Mouse (Mus musculus): ENCODE measurements around the gene 1700019D03Rik. TPM values are rescaled to one million over a fixed set of nuclear protein-coding genes. Genes with fewer than 3 reads are reported as not detected.
A peak's percentile ranks its signal among the peaks of the same experiment; 100 is the strongest.

The 1700019D03Rik gene
- polyA plus RNA-seq, 1 experiment = 2.1 TPM

- Histone ChIP-seq H3K4me3 (ENCODE audit: low read depth, low read length) (no peak overlapping the region), H3K36me3 (ENCODE audit: control insufficient read depth, insufficient read depth, low read length) (no peaks in the 10 kb centered on the region), H3K27me3 (ENCODE audit: control insufficient read depth, insufficient read depth, low read length) (no peaks in the 10 kb centered on the region), H3K27ac (ENCODE audit: insufficient read depth, low read depth, low read length) (no peak overlapping the region), H3K4me1 (ENCODE audit: control insufficient read depth, insufficient read depth, insufficient read length, low read length) (peaks cover 11% of the 10 kb centered on the region; the same call in 1 of the 2 replicates)
- TF ChIP-seq CTCF (IDR thresholded peaks at IDR 0.05; ENCODE audit: extremely low read depth, insufficient read length, insufficient replicate concordance, low read depth, low read length) = no peak
- TF ChIP-seq POLR2A (IDR thresholded peaks at IDR 0.05; ENCODE audit: low read depth, low read length) = no peak
- 71% methylated on average over 4 of the region's 4 CpGs for WGBS
Measured at GRCm38 (mm10) chr1:52956746-52957145, 63.2 kb downstream of the 1700019D03Rik start.

- H3K27me3 ChIP-seq (ENCODE audit: control insufficient read depth, insufficient read depth, low read length) = no peaks in the 10 kb centered on the region
- no peaks in the 10 kb centered on the region for H3K36me3 ChIP-seq (ENCODE audit: control insufficient read depth, insufficient read depth, low read length)
- H3K4me3 ChIP-seq (ENCODE audit: low read depth, low read length) = no peak overlapping the region
- peaks cover 11% of the 10 kb centered on the region; the same call in 1 of the 2 replicates for H3K4me1 ChIP-seq (ENCODE audit: control insufficient read depth, insufficient read depth, insufficient read length, low read length)
- 23% methylated on average over 6 of the region's 6 CpGs for WGBS
- peak overlapping the region; percentile 39; the same call in 1 of the 2 replicates for H3K27ac ChIP-seq (ENCODE audit: insufficient read depth, low read depth, low read length)
- TF ChIP-seq POLR2A (IDR thresholded peaks at IDR 0.05; ENCODE audit: low read depth, low read length) (no peak), CTCF (IDR thresholded peaks at IDR 0.05; ENCODE audit: extremely low read depth, insufficient read length, insufficient replicate concordance, low read depth, low read length) (peak; percentile 49; the same call in 1 of the 2 replicates)
Measured at GRCm38 (mm10) chr1:52955102-52955501, 64.9 kb downstream of the 1700019D03Rik start.

- H3K27me3 ChIP-seq (ENCODE audit: control insufficient read depth, insufficient read depth, low read length) = no peaks in the 10 kb centered on the region
- H3K36me3 ChIP-seq (ENCODE audit: control insufficient read depth, insufficient read depth, low read length) = no peaks in the 10 kb centered on the region
- TF ChIP-seq POLR2A (IDR thresholded peaks at IDR 0.05; ENCODE audit: low read depth, low read length) (no peak), CTCF (IDR thresholded peaks at IDR 0.05; ENCODE audit: extremely low read depth, insufficient read length, insufficient replicate concordance, low read depth, low read length) (no peak)
- H3K4me1 ChIP-seq (ENCODE audit: control insufficient read depth, insufficient read depth, insufficient read length, low read length) = peaks cover 11% of the 10 kb centered on the region; the same call in 1 of the 2 replicates
- peak overlapping the region; percentile 66 for H3K27ac ChIP-seq (ENCODE audit: insufficient read depth, low read depth, low read length)
- WGBS = 44% methylated on average over 2 of the region's 2 CpGs
- H3K4me3 ChIP-seq (ENCODE audit: low read depth, low read length) = no peak overlapping the region
Measured at GRCm38 (mm10) chr1:52954456-52954855, 65.5 kb downstream of the 1700019D03Rik start.

GRCm38 (mm10) chr1:52953548-52953947 is 66.4 kb downstream of the 1700019D03Rik start:
- Histone ChIP-seq H3K4me3 (ENCODE audit: low read depth, low read length) (no peak overlapping the region), H3K36me3 (ENCODE audit: control insufficient read depth, insufficient read depth, low read length) (no peaks in the 10 kb centered on the region), H3K4me1 (ENCODE audit: control insufficient read depth, insufficient read depth, insufficient read length, low read length) (peaks cover 11% of the 10 kb centered on the region; the same call in 1 of the 2 replicates), H3K27me3 (ENCODE audit: control insufficient read depth, insufficient read depth, low read length) (no peaks in the 10 kb centered on the region), H3K27ac (ENCODE audit: insufficient read depth, low read depth, low read length) (no peak overlapping the region)
- WGBS = 29% methylated on average over 4 of the region's 4 CpGs
- TF ChIP-seq CTCF (IDR thresholded peaks at IDR 0.05; ENCODE audit: extremely low read depth, insufficient read length, insufficient replicate concordance, low read depth, low read length) (no peak), POLR2A (IDR thresholded peaks at IDR 0.05; ENCODE audit: low read depth, low read length) (no peak)

- peak overlapping the region; percentile 62 for H3K4me3 ChIP-seq (ENCODE audit: low read depth, low read length)
- H3K36me3 ChIP-seq (ENCODE audit: control insufficient read depth, insufficient read depth, low read length) = no peaks in the 10 kb centered on the region
- no peaks in the 10 kb centered on the region for H3K27me3 ChIP-seq (ENCODE audit: control insufficient read depth, insufficient read depth, low read length)
- peaks cover 11% of the 10 kb centered on the region; the same call in 1 of the 2 replicates for H3K4me1 ChIP-seq (ENCODE audit: control insufficient read depth, insufficient read depth, insufficient read length, low read length)
- no peak overlapping the region for H3K27ac ChIP-seq (ENCODE audit: insufficient read depth, low read depth, low read length)
- WGBS = 1% methylated on average over 47 of the region's 47 CpGs
- TF ChIP-seq CTCF (IDR thresholded peaks at IDR 0.05; ENCODE audit: extremely low read depth, insufficient read length, insufficient replicate concordance, low read depth, low read length) = no peak
Measured at GRCm38 (mm10) chr1:52952551-52953397, 67.2 kb downstream of the 1700019D03Rik start.

GRCm38 (mm10) chr1:52952143-52952542 is 67.8 kb downstream of the 1700019D03Rik start:
- Histone ChIP-seq H3K4me3 (ENCODE audit: low read depth, low read length) (peak overlapping the region; percentile 62), H3K4me1 (ENCODE audit: control insufficient read depth, insufficient read depth, insufficient read length, low read length) (peaks cover 11% of the 10 kb centered on the region; the same call in 1 of the 2 replicates), H3K27ac (ENCODE audit: insufficient read depth, low read depth, low read length) (no peak overlapping the region), H3K36me3 (ENCODE audit: control insufficient read depth, insufficient read depth, low read length) (no peaks in the 10 kb centered on the region), H3K27me3 (ENCODE audit: control insufficient read depth, insufficient read depth, low read length) (no peaks in the 10 kb centered on the region)
- TF ChIP-seq POLR2A (IDR thresholded peaks at IDR 0.05; ENCODE audit: low read depth, low read length) (no peak), CTCF (IDR thresholded peaks at IDR 0.05; ENCODE audit: extremely low read depth, insufficient read length, insufficient replicate concordance, low read depth, low read length) (no peak)
- WGBS = 1% methylated on average over 5 of the region's 5 CpGs

GRCm38 (mm10) chr1:52951146-52951868 is 68.7 kb downstream of the 1700019D03Rik start:
- Histone ChIP-seq H3K4me1 (ENCODE audit: control insufficient read depth, insufficient read depth, insufficient read length, low read length) (peaks cover 11% of the 10 kb centered on the region; the same call in 1 of the 2 replicates), H3K4me3 (ENCODE audit: low read depth, low read length) (no peak overlapping the region)

More at GRCm38 (mm10) chr1:52951146-52951868, 68.7 kb downstream of the 1700019D03Rik start:
- 14% methylated on average over 5 of the region's 5 CpGs for WGBS
- TF ChIP-seq POLR2A (IDR thresholded peaks at IDR 0.05; ENCODE audit: low read depth, low read length) (no peak), CTCF (IDR thresholded peaks at IDR 0.05; ENCODE audit: extremely low read depth, insufficient read length, insufficient replicate concordance, low read depth, low read length) (no peak)
- Histone ChIP-seq H3K27me3 (ENCODE audit: control insufficient read depth, insufficient read depth, low read length) (no peaks in the 10 kb centered on the region), H3K36me3 (ENCODE audit: control insufficient read depth, insufficient read depth, low read length) (no peaks in the 10 kb centered on the region), H3K27ac (ENCODE audit: insufficient read depth, low read depth, low read length) (no peak overlapping the region)

All from small intestine, adult 2 months (tissue).